Mouse (Mus musculus) thymus, adult 18-20 months (tissue): Measurements from ENCODE around the gene Gpc1.

Experiments
- DNase-seq, 2 experiments: peaks; one replicate each; pipeline ENCODE4 v3.0.0; 2022; ENCODE audit warnings: mixed read lengths in 2 of 2

Gpc1 gene

GRCm38 (mm10) chr1:92888901-92889655 lies 57.6 kb downstream of the Gpc1 start:
- no peak for DNase-seq

GRCm38 (mm10) chr1:92892791-92893190 lies 61.3 kb downstream of the Gpc1 start:
- DNase-seq: no peak

DNA sequence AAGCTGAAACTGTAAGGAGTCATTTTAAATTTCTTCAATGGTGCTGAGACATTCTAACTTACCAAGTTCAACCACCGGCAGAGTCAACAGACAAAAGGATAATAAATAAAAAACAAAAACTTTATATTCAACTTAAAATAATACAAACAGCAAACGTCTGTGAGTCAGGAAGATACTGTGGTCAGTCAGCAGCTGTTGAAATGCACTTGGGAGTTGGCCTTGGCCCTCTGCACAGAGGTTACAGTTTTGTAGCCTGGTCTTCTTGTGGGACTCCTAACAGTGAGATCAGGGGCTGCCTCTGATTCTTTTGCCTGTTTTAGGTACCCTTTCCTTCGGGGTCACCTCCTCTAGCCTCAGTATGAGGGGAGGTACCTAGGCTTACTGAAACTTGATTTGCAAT lies 62.5 kb downstream of the Gpc1 start:
- DNase-seq: no peak

GRCm38 (mm10) chr1:92895089-92895488 lies 63.6 kb downstream of the Gpc1 start:
- peak; percentile 57 to 59 for DNase-seq

DNA sequence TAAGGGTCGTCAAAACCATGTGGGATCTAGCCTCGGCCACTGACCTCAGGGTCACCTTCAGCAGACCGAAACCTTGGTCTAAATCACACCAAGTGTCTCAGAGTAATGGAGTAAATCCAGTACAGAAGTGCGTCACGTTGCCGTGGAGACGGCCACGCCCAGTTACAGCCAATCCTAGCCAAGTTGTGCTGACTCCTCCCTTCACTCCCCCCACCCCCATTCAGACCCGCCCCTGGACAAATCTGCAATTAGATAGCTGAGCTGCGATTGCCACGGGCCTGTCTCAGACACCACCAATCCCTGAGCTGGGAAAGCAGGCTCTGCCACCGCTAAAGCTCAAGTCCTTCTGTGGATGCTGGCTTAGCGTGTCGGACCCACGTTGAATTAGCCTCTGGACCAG lies 71.3 kb downstream of the Gpc1 start, which contains the start of gene Ankmy1:
Ankmy1 (minus strand) TSS at position 121 of the 400 bp plus-strand sequence.
- no peak for DNase-seq

GRCm38 (mm10) chr1:92903627-92904026 lies 72.2 kb downstream of the Gpc1 start:
- DNase-seq: no peak

DNA sequence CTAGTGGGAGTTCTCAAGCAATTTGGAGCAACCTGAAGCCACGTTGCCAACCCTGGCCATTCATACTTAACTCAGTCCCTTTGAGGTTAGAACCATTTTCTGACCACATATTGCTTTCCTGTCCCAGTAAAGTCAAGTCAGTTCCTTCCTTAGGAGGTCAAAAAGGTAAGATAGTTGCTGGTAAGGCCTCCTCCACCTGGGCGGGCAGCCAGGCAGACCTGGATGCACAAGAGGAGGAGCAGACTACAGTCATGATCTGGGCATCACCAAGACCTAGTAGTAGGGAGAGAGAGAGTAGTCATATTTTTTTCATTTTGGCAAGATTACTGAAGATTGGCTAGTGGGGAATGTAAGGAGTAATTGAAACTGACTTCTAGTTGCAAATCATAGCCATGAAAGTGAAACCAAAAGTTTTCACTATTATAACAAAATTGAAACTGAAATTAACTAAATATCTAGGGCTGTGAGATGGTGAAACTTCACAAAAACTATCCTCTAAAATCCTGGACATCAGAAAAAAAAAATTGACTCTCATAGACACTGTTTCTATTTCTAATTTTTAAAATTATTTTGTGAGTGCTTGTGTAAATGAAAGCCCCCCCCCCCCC lies 74.4 kb downstream of the Gpc1 start:
- no peak for DNase-seq

DNA sequence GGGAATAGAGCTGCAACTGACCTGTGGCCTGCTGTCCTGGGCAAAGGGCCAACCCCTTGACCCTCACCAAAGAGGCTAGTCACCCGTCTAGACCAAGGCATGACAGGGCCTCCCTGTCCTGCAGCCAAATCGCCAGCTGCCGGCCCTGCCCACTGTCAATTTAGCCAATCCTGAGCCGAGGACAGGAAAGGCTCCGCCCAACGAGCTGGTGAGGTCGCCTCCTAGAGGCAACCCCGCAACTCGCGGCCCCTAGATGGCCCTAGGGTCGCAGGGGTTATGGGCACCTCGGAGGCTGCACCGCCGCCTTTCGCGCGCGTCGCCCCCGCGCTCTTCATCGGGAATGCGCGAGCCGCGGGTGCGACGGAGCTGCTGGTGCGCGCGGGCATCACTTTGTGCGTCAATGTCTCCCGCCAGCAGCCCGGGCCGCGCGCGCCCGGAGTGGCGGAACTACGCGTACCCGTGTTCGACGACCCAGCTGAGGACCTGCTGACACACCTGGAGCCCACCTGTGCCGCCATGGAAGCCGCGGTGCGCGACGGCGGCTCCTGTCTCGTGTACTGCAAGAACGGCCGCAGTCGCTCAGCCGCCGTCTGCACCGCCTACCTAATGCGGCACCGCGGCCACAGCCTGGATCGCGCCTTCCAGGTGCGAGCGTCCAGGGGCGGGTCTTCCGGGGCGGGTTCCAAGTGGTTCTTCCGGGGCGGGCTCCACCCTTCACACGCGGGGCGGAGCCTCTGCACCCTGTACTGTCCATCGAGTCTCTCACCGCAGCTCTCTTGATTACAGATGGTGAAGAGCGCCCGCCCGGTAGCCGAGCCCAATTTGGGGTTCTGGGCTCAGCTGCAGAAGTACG lies 75.6 kb downstream of the Gpc1 start, which contains the start of gene Dusp28:
Dusp28 (plus strand) TSS at position 203 of the 853 bp plus-strand sequence.
- peak; percentile 70 to 79 for DNase-seq

DNA sequence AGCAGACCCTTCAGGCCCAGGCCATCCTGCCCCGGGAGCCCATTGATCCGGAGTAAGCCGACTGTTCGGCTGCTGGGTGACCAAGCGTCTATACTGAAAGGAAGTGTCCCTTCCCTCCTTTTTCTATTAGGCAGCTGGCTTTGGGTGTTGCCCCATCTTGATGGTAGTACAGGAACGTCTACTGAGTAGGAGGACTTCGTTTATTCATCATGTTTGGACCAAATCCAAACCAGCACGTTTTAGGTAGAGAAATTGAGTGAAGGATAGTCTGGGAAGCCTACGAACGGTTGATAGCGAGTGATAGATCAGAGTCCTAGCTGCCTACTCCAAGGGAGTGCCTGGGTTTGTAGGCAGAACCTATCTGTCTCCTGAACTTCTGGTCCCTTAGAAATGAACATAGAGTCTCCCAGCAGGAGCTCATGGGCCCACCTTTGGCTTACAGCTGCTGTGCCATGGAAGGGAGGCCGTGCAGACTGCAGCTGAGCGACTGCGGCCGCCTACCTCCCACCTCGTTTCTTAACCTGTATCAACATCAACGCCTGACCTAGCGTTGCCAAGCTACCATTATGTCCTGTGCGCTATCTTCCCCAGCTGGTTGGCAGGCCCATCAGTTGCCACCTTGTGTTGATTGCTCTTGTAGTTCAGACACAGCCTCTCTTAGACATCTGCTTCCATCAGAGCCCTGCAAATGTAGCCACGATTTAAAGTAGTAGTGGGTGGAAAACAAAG lies 76.4 kb downstream of the Gpc1 start:
- DNase-seq: no peak

- DNase-seq: no peak
These were observed 77.2 kb downstream of the Gpc1 start for GRCm38 (mm10) chr1:92908664-92909063.

DNA sequence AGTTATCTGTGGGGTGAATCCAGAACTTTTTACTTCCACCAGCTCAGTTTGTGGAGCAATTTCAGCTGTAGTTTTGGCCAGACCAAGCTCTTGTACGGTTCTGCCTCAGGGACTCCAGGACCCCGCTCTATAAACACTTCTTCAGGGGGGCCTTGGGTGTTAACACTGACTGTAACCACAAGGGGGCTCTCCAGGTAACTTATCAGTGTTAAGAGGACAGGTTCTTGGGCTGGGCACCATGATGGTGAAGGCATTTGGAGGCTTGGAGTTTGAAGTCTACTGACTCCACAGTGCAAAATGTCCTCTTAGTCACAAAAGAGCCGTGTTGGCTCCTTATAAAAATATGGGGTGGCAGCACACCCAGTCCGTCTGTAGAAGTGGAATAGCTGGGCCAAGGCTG lies 77.6 kb downstream of the Gpc1 start:
- no peak for DNase-seq
